Mouse (Mus musculus): ENCODE measurements around the gene Gm35315. TPM values are rescaled to one million over a fixed set of nuclear protein-coding genes. Genes with fewer than 3 reads are reported as not detected.

Gene Gm35315
- polyA plus RNA-seq (2017; shearing (Covaris generic)), result 0.67 TPM

DNA sequence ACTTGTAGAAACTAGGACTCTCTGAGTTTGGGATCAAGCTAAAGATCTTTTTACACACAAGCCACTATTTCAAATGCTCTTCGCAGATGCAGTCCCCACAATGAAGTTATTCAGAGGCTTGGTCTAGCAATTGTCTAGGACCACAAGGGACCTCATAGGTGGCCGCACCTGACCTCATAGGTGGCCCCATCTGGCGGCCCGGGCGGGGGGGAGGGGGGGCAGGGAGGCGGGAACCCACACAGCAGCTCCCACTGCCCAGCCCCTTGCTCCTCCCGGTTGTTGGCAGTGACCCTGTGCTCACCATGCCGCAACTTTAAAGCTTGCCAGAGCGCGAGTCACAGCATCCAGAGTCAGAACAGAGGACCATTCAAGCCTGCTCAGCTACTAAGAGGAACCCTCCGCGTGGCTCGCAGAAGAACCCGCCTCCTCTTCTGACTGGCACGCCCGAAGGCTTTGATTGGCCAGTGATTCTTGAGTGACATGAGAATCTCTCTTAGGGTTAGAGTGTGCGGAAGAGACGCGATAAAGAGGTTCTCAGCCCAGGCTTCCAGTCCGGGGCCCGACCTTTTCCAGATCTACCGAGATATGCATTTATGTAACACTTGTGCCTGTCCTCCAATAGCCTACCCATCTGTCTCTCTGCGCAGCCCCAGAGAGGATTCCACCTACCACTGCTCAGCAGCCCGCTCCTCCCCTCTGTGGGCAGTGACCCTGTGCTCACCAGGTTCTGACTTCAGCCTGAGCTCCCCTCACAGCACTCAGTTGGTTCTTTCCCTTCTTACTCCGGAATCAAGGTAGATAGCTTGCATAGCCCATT, at the start of gene Gm35315:
Gm35315 (minus strand) TSS at position 391 of the 817 bp plus-strand sequence.

DNA sequence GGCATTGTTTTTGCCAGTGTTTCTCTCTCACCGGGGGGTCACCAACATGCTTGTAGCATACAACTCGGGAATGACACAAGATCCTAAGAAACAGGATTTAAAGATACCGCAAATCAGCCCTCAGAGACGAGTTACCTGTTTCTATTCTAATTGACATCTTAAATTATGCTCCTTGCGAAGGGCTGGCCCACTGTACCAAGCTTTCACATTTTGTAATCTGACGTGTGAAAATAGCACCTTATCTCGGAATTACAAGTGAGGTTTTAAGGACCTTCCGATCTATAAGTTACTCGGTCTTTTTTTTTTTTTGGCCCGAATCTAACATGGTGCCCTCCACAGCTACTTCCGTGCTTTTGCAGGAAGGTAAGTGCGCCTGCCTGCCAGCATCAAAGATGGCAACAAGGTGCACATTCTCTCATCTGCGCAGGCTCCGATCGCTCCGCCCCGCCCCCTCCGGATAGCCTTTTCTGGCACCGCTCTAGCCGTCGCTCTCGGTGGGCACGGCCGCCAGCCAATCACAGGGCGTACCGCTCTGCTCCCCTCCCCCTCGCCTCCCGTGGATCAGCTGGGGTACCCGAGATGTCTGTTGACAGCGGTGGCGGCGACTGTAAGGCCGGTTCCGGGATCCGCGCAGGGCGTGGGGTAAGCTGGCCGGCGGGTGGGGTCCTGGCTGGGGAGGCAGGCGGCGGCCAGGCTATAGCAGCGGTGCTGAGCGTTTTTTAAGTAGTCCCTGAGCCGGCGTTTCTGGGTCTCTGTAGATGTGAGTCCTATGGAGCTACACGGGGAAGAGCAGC, 41.3 kb upstream of the Gm35315 start, which contains the start of gene Chfr:
Chfr (plus strand) TSS at position 550 of the 794 bp plus-strand sequence.

DNA sequence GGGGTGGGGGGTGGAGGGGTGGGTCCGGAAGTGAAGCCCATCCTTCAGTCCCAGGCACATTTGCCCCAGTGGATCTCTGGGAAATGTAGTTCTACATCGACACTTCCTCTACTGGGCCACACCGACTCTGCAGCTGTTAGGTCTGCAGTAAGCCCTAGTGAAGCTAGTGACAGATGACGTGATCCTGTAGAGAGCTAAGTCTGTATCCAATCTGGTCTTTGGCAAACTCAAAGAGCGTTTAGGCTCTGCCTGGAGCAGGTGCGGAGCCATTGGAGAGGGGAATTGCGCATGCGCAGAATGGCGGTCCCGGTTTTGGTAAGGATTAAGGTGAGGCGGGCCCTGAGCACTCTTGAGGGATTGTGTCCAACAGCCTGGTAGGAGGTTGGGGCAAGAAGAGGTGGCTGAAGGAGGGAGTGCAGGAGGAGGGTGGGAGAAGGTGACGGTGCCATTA, 15.8 kb upstream of the Gm35315 start, which contains the start of gene Zfp605:
Zfp605 (plus strand) TSS at position 102 of the 451 bp plus-strand sequence.

DNA sequence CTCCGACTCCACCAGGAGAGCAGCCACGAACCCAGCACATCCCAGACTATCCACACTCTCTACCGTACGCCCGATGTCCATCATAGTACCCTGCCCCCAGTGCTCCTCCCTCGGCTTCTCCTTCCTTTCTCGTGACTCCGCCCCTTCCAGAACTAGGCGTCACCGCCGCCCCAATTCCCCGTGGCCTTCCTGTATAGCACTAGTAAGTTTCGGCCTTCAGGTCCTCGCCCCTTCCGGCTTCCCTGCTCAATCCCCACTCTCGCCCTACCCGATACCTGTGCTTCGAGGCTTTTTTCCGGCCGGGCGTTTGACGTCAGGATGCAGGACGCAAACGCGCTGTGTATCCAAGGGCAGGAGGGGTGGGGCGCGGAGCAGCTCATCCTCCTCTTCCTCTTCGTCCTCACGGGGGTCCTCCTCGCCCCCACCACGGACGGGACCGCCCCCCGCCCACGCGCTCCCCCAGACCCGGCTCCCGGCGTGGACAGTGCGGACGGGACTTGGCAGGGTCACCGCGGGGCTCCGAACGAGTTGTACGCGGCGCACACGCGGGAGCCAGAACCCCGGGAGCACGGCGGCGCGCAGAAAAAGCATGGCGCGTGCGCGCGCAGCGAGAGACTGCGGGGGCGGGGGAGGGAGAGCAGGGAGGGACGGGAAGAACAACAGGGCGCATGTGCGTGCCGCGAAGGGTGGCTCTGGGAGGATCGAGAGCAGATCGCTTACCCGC, 13.5 kb upstream of the Gm35315 start, which contains the start of gene Gtpbp6:
Gtpbp6 (minus strand) TSS at position 617 of the 724 bp plus-strand sequence.

DNA sequence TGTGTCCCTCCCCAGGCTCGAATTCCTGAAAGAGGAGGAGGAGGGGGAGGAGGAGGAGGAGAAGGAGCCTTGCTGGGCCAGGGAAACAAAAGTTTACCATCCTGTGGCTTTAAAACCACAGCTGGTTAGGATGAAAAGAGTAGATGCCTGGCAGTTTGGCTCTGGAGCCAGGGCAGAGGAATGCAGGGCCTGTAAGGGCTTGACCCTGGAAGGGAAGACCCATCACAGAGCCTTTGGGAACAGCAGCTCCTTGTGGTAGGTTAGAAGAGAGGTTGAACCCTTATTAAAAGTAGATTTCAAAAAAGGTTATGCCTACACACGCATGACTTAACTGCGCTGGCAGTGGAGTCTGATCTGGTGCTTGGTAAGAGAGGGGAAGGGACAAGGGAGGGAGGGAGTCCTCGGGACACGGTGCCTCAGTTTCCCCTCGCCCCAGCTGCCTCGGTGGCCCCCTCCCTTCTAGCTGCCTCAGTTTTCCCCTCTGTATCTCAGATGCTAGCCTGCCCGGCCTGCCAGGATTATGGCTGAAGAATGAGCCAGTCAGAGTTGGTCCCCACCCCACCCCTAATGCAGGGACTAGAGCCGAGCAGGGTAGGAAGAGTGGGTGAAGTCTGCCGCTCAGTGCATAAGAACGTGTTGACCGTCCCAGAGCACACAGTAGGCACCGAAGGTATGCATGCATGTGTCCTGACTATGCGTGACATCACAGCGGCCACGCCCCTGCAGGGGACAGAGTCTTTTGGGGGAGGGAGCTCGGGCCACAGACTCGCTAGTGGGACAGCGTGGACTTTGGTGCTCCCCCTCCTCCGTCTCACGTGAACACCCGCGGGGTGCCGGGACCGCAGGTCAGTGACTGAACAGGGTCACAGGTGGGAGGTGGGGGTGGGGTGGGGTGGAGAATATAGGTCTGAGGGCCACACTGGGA, 5.7 kb upstream of the Gm35315 start, which contains the start of gene Plcxd1:
Plcxd1 (plus strand) TSS at position 314 of the 925 bp plus-strand sequence.

GRCm38 (mm10) chr5:110072413-110072812, 21.8 kb downstream of the Gm35315 start, which contains the start of gene Gm17655:
Gm17655 (minus strand) TSS chr5:110072513.

Other genes with a start within 250 kb of the Gm35315 start
- gene Gm15446, start 171.0 kb downstream of the Gm35315 start, polyA plus RNA-seq (2017; shearing (Covaris generic)), result 11.3 TPM
- 15.0 TPM for gene Zfp932, start 97.9 kb downstream of the Gm35315 start, polyA plus RNA-seq (2017; shearing (Covaris generic))
- 5.7 TPM for gene Gm17655, start 21.9 kb downstream of the Gm35315 start, polyA plus RNA-seq (2017; shearing (Covaris generic))
- 2.4 TPM for gene Plcxd1, start 5.5 kb upstream of the Gm35315 start, polyA plus RNA-seq (2017; shearing (Covaris generic))
- 60.4 TPM for gene Gtpbp6, start 13.8 kb upstream of the Gm35315 start, polyA plus RNA-seq (2017; shearing (Covaris generic))
- gene Zfp605, start 15.7 kb upstream of the Gm35315 start, polyA plus RNA-seq (2017; shearing (Covaris generic)), result 2.3 TPM
- gene Chfr, start 41.4 kb upstream of the Gm35315 start, polyA plus RNA-seq (2017; shearing (Covaris generic)), result 52.6 TPM
- 32.7 TPM for gene Golga3, start 82.3 kb upstream of the Gm35315 start, polyA plus RNA-seq (2017; shearing (Covaris generic))
- gene Ankle2, start 136.6 kb upstream of the Gm35315 start, polyA plus RNA-seq (2017; shearing (Covaris generic)), result 42.4 TPM
- 47.5 TPM for gene Pgam5, start 175.5 kb upstream of the Gm35315 start, polyA plus RNA-seq (2017; shearing (Covaris generic))
- 2.6 TPM for gene Pxmp2, start 191.8 kb upstream of the Gm35315 start, polyA plus RNA-seq (2017; shearing (Covaris generic))
- 3.4 TPM for gene Pole, start 191.9 kb upstream of the Gm35315 start, polyA plus RNA-seq (2017; shearing (Covaris generic))
- not detected for gene P2rx2, start 248.8 kb upstream of the Gm35315 start, polyA plus RNA-seq (2017; shearing (Covaris generic))